Mouse (Mus musculus) adrenal gland, adult 10 weeks (tissue): ENCODE results near the gene Phospho1. TPM values are rescaled to one million over a fixed set of nuclear protein-coding genes. Genes with fewer than 3 reads are reported as not detected.

ENCODE experiments used
- polyA plus RNA-seq: library from polyadenylated mRNA; stranded (reverse); fragments of 350-450 nt; fragmentation: Illumina TruSeq; extraction: RNeasy Lipid Tissue Mini Kit (QIAGEN cat#74804); gene quantifications from one replicate; pipeline ENCODE4 v1.2.3, GENCODE M21; 2014; ENCODE audit warnings: low read depth, low replicate concordance

The Phospho1 gene
- polyA plus RNA-seq = 4.2 TPM

GRCm38 (mm10) chr11:95824071-95824876, at the start of gene Phospho1:
TSS of gene Phospho1 (plus strand) at chr11:95824499.

GRCm38 (mm10) chr11:95837059-95837458, 12.8 kb downstream of the Phospho1 start, which contains the start of gene Gngt2:
TSS of gene Gngt2 (plus strand) at chr11:95837216.

GRCm38 (mm10) chr11:95842074-95842681, 17.9 kb downstream of the Phospho1 start, which contains the start of gene Abi3:
TSS of gene Abi3 (minus strand) at chr11:95842476.

Other genes starting within 250 kb of the Phospho1 start
- 0.29 TPM for gene Ngfr, start 236.8 kb upstream of the Phospho1 start, polyA plus RNA-seq
- 21.1 TPM for gene Phb, start 157.5 kb upstream of the Phospho1 start, polyA plus RNA-seq
- 24.7 TPM for gene Zfp652, start 111.8 kb upstream of the Phospho1 start, polyA plus RNA-seq
- 0.23 TPM for gene B130006D01Rik, start 100.9 kb upstream of the Phospho1 start, polyA plus RNA-seq
- 6.4 TPM for gene Gngt2, start 12.7 kb downstream of the Phospho1 start, polyA plus RNA-seq
- 0.29 TPM for gene Abi3, start 18.0 kb downstream of the Phospho1 start, polyA plus RNA-seq
- not detected for gene B4galnt2, start 90.4 kb downstream of the Phospho1 start, polyA plus RNA-seq
- gene Igf2bp1, start 181.4 kb downstream of the Phospho1 start, polyA plus RNA-seq = not detected
- gene Gip, start 200.0 kb downstream of the Phospho1 start, polyA plus RNA-seq = not detected
- 15.6 TPM for gene Snf8, start 210.4 kb downstream of the Phospho1 start, polyA plus RNA-seq
- 27.2 TPM for gene Ube2z, start 240.9 kb downstream of the Phospho1 start, polyA plus RNA-seq